Mouse (Mus musculus) left cerebral cortex, postnatal 4 days (tissue): ENCODE results near the gene Fbxl15. TPM values are rescaled to one million over a fixed set of nuclear protein-coding genes. Genes with fewer than 3 reads are reported as not detected.
A peak's percentile ranks its signal among the peaks of the same experiment; 100 is the strongest.

Experiments used
- DNase-seq: peaks from one replicate; pipeline ENCODE4 v3.0.0-alpha.2; 2022
- intact Hi-C: fragments of 180-260 bp; cut with DNase I; formaldehyde crosslinking; loops from one replicate; pipeline ENCODE4 v1.15.1; 2025
- total RNA-seq, 2 experiments: library from RNA; stranded (reverse); gene quantifications; 2 replicates each; pipeline ENCODE4 v1.2.3; 2021

Fbxl15 gene
- total RNA-seq, 2 experiments from 2014 or later, result 22.3 to 23.4 TPM

DNA sequence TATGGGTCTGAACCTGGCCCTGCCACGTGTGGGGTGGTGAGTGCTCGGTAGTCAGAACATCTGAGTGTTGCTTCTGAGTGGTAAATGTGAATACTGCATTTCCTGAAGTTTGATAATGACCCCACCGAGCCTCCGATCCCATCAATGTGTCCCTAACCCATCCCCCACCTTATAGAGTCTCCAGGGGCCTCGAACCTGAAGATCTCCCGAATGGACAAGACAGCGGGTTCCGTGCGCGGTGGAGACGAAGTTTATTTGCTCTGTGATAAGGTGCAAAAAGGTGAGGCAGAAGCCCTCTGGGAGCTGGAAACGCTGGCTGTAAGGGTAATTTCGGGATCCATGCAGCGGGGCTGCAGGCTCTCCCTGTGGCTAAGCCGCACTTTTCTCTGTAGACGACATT, 20.2 kb upstream of the Fbxl15 start:
- intact Hi-C loops, result loop anchor here (5.0 kb wide), 1 partner anchor 170 kb away; no protein-coding TSS in a partner anchor
- no peak for DNase-seq

DNA sequence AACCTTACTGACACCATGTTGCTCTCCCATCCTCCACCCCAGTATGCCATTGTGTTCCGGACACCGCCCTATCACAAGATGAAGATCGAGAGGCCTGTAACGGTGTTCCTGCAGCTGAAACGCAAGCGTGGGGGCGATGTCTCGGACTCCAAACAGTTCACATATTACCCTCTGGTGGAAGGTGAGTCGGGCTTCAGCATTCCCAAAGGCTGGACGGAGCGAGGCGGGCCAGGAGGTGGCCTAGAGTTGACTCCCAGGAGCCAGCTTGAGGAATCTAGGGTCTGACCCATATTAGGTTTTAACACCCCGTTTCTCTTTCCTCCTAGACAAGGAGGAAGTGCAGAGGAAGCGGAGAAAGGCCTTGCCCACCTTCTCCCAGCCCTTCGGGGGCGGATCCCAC, 19.7 kb upstream of the Fbxl15 start:
- no peak for DNase-seq
- intact Hi-C loops, result loop anchor here (5.0 kb wide), 1 partner anchor 171 kb away; no protein-coding TSS in a partner anchor

DNA sequence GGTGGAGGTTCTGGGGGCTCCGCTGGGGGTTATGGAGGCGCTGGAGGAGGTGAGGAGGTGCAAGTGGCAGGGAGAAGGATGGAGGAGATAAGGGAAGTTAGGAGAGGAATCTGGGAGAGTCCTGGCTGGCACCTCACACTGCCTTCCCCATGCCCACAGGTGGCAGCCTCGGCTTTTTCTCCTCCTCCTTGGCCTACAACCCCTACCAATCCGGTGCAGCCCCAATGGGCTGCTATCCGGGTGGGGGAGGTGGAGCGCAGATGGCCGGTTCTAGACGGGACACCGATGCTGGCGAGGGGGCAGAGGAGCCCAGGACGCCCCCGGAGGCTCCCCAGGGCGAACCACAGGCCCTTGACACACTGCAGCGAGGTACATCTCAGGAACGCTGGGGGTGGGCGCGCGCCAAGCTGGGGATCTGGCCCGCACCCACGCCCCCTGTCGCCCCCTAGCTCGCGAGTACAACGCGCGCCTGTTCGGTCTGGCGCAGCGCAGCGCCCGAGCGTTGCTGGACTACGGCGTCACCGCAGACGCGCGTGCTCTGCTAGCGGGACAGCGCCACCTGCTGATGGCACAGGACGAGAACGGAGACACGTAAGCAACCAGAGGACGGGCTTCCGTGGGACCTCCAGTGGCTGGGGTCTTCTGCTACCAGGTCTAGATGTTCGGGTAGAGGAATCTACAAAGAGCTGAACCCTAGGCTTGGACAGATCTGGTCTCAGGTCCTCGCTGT, 19.1 kb upstream of the Fbxl15 start:
- intact Hi-C loops, result loop anchor here (5.0 kb wide), 1 partner anchor 172 kb away; no protein-coding TSS in a partner anchor
- peak; percentile 93 for DNase-seq

DNA sequence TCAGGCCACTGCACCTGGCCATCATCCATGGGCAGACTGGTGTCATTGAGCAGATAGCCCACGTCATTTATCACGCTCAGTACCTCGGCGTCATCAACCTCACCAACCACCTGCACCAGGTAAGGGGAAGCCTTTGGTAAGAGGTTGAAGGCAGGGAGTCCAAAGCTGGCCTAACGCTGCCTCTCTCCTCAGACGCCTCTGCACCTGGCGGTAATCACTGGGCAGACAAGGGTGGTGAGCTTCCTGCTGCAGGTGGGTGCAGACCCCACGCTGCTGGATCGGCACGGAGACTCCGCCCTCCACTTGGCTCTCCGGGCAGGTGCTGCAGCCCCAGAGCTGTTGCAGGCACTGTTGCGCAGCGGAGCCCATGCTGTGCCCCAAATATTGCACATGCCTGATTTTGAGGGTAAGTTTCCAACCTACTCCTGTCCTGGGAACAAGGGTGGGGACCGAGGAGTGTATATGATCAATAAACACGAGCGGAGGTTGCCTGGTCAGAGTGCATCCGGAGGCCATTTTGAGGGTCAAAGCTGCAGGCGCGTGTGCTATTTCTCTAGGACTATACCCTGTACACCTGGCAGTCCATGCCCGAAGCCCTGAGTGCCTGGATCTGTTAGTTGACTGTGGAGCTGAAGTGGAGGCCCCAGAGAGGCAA, 18.2 kb upstream of the Fbxl15 start:
- intact Hi-C loops, result loop anchor here (5.0 kb wide), 1 partner anchor 172 kb away; no protein-coding TSS in a partner anchor

DNA sequence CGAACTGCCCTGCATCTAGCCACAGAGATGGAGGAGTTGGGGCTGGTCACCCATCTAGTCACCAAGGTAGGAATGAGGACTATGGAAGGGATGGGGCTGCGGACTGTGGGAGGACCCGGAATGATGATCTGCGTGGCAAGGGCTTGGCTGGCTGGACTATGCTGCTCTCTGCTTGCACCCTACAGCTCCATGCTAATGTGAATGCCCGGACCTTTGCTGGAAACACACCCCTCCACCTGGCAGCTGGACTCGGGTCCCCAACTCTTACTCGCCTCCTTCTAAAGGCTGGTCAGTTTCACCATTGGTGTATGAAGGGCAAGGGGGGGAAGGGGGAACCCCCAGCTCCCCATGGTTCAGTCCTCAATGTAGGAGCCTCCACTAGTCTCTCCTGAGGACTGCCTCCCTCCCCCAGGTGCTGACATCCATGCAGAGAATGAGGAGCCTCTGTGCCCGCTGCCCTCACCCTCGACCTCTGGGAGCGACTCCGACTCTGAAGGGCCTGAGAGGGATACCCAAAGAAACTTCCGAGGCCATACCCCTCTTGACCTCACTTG, 17.6 kb upstream of the Fbxl15 start:
- intact Hi-C loops, result no loop called here
- DNase-seq, result no peak

More for the DNA sequence above, 18.2 kb upstream of the Fbxl15 start:
- DNase-seq, result no peak

DNA sequence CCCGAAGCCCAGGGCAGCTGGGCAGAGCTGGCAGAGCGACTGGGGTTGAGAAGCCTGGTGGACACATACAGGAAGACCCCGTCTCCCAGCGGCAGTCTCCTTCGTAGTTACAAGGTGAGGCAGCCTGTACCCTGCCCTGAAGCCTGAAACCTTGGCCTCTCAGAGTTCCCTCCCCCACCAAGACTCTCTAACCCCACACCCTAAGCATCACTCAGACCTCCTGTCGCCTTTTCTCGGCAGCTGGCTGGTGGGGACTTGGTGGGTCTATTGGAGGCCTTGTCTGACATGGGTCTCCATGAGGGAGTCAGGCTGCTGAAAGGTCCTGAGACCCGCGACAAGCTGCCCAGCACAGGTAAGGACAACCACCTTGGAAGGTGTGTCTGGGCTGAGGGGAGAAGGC, 16.6 kb upstream of the Fbxl15 start:
- intact Hi-C loops, result no loop called here
- DNase-seq, result no peak

DNA sequence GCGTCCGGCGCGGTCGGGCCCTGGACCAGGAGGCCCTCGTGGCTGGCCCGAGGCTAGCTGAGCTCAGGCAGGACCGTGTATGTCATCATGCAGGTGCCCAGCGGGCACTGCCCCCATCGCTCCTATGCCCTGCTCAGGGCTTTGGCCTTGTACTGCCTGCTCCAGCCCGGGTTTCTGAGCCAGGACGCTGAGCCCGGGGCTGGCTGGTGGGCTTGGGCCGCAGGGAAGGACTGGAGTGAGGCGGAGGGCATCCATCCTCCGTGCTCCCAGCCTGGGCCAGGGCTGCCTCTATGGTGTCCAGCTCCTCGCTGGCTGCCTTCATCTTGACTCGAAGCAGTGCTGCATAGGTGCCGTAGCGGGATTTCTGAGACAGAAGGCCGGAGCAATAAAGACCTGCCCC, 15.4 kb upstream of the Fbxl15 start:
- intact Hi-C loops, result no loop called here
- DNase-seq, result no peak

DNA sequence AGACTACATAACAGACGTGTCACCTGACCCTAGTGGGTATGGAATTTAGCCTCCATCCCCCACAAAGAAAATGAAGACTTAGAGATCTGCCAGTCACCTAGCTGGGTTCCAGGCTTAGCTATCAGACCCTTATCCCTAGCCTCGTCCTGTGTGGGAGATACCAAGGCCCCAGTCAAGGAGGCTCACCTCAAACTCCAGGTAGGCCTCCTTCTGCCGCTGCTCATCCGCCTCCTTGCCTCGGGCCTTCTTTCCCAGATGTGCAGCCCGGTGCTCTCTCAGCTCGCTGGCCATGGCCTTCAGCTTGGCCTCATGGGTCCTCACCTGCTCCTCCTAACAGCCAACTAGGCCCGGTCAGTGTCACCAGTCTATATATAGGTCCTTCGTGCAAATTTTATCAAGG, 14.9 kb upstream of the Fbxl15 start:
- intact Hi-C loops, result no loop called here
- no peak for DNase-seq

DNA sequence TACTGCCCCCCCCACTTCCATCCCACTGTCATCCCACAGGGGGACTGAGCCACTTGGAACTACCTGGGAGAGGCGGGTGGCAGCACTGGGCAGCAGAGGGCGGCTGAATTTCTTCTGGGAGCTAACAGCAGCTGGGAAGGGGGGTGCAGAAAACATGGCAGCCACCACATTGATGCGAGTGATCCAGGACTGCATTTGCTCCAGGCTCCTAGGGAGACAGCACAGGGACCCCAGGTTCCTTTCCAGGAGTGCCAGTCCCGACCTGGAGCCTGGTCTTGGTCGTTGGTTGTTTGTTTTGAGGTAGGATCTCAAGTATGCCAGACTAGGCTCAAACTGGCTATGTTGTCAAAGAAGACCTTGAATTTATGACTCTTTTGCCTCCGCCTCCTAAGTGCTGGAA, 14.4 kb upstream of the Fbxl15 start:
- intact Hi-C loops, result no loop called here
- DNase-seq, result no peak

DNA sequence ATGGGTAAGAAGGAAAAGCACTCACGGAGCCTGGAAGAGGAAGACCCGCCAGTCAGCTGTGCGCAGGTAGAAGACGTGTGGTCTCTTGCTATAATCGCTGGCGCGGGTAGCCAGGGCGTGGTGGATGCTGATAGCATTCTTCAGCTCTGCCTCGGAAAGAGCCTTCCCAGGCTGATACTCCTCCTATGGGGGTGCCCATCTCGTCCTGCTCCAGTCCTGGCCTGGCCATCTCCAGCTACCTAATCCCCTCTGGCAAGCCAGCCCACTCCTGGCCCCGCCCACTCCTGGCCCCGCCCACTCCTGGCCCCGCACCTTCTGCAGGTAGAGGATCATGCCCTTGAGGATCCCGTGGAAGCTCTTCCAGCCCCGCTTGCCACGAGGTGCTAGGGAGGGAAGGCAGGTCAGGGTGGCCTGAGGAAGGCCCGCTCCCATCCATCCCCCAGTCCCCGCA, 13.8 kb upstream of the Fbxl15 start:
- intact Hi-C loops, result no loop called here
- DNase-seq, result peak; percentile 9

DNA sequence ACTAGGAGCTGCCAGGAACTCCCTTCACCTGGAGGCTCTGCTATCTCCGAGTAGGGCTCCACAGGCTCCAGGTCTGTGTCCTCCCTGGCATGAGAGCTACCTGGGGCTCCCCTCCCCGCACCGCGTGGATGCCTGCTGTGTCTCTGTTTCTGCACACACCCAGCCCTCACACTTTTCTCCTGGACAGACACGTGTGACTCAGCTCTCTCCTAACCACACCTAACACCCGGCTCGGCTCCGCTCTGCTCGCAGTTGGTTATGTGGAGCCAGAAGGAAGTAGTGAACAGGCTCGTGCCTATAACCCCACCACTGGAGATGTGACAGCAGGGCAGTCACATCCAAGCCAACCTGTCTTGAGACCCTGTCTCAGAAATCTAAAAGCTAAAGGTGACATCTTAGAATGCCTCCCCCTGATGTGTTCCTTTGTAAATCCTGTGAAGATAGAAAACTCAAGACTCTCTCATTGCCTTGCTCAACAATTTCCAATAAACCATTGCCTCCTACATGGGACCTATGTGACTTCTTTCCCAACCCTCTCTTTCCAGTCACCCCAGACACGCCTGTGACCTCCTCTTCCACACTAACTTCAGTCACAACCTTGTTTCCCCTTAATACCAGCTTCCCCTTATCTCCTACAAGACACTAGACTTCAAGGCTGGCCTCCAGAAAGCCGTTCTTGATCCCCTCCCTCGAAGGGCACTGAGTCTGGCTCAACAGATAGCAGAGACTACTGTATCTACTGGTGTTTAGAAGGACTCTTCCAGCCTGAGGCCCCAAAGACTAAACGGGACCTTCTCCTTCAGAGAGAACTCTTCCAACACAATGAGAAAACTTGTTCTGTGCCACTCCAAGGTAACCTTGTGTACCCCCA, 12.9 kb upstream of the Fbxl15 start:
- intact Hi-C loops, result no loop called here
- no peak for DNase-seq

DNA sequence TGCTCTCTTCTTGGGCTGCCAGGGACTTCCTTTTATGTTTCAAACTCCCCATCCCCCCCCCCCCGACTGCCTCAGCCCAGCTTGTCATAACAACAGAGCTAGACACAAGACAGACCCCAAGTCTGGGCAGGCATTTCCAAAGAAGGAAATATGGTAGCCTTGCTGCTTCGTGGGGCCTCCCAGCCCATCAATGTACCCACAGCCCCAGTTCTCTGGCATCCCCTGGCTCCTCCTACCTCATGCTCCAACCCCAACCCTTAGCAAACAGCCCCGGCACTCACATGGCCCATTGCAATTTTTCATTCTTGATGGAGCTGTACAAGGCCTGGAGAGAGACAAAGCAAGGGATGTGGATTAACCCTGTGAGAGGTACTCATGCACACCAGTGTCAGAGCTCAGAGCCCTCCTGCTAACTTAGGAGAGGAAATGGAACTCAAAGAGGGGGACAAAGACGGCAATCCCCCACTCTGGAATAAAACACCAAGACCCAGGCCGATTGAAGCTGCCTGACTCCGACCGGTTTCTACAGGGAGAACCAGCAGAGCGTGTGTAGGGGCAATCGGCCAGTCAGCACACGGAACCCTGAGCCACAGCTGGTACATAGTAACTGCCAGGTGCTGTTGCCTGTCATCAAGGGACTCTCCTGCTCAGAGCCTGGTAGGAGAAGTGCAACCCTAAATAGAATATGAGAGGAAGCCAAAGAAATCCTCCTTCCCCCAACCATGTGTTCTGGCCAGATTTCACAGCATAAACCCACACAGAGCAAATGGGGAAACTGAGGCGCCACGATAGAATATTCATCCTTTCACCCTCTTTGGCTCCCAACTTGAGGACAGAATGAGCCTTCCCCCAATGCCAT, 12.0 kb upstream of the Fbxl15 start:
- intact Hi-C loops, result no loop called here
- DNase-seq, result peak; percentile 4

DNA sequence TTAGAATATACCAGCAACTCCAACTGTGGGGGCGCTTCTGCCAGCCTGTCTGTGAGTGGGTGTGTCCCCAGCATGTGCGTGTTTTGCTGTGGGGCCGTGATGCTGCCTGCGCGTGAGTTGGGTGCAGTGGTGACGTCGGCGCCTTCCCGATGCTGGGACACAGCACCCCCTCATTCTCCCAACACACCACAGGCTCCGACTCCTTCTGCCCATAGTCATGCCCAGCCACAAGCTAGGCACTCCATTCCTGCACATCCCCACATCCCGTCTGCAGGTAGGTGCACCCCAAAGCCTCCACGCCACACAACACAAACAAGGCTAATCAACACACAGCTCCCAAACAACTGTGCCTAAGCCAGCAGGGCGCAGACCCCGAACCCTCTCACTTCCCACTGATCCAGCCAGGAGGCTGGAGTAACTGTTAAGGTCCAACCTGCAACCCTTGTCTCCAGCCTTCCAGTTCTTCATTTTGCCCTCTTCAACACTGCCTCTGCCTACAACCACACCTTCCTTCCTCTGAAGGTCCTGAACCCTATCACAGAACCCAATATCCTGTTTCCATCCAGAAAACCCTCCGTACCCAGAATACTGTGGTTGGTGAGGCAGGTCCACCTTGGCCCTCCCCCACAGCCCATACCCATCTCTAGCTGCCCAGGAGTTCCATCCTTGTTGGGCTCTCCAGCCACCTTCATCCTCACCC, 11.0 kb upstream of the Fbxl15 start:
- intact Hi-C loops, result no loop called here
- peak; percentile 4 for DNase-seq

DNA sequence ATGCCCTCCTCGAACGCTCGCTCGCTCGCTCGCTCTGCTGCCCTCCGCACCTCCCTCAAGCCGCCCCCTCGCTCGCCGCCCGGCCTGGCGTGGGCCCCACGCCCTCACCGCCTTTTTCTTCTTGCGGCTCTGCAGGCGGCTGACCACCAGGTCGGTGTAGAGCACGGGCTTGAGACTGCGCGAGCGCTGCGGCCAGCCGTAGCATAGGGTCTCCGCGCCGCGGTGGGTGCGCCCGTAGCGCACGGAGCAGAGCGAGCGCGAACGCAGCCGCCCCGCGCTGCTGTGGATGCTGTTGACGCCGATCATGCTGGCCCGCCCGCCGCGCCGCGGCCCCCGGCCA, 10.5 kb upstream of the Fbxl15 start:
- intact Hi-C loops, result no loop called here
- peak; percentile 8 for DNase-seq

DNA sequence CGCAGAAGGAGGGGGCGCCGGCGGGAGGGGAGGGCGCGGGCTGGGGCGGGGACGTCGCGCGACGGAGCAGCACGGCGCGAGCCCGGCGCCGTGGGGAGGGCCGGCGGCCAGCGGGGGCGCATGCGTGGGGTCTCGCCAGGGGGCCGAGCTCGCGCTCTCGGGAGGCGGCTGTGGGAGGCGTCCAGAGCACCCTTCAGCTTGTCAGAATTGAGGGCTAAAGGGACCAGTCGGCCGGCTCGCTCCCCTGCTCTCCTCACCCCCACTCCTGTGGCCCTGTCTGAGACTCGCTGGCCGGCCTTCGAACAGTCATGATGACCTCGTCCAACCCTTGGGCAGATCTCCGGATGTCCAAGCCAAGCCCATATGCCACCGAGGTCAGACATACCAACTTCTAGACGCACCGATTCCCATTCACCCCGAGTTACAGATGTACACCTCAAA, 9.9 kb upstream of the Fbxl15 start:
- DNase-seq, result peak; percentile 14
- intact Hi-C loops, result no loop called here

DNA sequence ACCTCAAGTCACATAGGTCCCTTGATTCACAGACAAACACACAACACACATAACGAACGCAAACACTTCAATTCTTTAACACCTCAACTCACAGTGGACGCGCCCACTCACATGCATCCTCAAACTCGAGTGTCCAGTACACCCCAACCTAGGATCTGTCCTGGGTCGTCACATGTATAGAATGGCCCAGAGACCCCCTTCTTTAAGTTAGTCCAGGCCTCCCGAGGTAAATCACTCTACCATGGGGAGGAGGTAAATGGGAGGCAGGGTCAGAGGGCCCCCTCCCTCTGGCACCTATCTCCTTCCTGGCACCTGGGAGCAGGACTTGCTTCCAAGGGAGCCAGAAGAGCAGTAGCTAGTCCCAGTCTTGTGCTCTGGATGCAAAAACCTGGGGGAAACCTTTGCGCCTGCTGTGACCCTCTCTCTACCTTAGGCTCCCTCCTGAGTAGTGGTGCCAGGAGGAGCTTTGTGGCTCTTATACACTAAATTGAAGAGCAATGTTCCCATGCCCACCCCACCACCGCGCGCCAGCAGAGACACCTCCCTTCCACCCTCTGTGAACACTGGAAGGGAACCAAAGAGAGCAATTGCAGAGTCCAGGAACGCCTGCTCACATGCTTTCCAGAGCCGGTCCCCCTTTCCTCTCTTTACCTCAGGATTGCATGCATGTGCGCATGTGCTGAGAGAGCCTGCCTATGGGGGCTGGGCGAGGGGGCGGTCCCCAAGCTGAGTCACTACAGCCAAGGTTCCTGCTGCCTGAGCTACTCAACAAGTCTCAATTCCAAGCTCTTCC, 9.2 kb upstream of the Fbxl15 start:
- peak; percentile 73 for DNase-seq
- intact Hi-C loops, result no loop called here

DNA sequence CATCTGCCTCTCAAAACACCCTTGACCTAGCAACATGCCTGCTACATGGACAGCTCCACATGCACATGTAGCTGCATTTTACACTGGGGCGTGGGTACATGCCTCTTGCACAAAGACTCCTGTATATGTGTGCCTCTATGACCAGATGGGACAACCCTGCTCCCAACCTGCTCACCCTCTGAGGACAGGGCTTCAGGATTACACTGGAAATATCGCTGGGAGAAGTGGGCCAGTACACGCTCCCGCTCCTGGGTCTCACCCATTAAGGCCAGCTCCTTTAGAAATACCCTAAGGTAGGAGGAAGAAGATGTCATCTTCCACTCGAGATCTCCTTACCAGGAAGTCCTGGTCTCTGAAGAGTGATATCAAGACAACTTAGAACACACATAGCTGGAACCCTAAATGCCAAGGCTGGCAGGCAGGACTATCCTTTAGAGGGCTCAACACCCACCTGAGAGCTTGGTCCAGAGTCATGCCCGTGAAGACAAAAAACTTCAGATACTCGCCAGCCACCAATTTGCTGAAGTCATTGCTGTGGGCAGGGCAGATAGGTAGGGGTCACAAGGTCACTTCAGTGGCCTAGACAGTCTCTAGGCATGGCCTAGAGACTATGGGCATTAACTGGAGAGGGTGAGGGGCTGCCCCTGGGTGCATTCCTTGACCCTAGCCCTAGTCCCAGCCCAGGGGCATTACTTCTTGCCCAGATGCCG, 7.8 kb upstream of the Fbxl15 start:
- intact Hi-C loops, result no loop called here
- DNase-seq, result no peak
